Mouse (Mus musculus) v-Abl transformed pro-B cells (cell line): Measurements from ENCODE around the gene Col6a4.

Source experiments
- in situ Hi-C, 2 experiments: fragments of 400-800 bp; cut with MboI; formaldehyde crosslinking; loops; one replicate each; pipeline ENCODE4 v1.15.1; 2025; ENCODE audit not compliant: unreplicated experiment in 2 of 2

The Col6a4 gene

GRCm38 (mm10) chr9:105972031-105972430 lies 124.6 kb downstream of the Col6a4 start:
- in situ Hi-C loops: no loop called here

- in situ Hi-C loops: no loop called here
Observed at GRCm38 (mm10) chr9:105971351-105971894, 125.2 kb downstream of the Col6a4 start.

DNA sequence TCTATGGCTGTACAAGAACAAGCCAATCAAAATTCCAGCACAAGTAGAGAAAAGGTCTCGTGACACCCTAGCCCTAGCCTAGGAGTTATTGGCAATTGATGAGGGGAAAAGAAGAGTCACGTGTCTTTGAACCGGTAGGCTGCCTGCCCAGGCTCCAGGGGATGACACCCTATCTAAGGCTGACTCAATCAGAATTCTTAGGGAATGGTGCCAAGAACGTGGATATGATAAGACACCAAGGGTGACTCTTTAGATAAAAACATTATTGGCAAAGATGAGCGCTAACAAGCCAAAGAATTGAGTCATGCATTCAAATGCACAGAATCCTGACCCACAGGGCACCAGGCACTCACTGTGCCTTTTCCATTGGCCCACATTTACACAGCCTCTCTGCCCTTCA lies 125.7 kb downstream of the Col6a4 start:
- in situ Hi-C loops: no loop called here

- in situ Hi-C loops: no loop called here
Observed at GRCm38 (mm10) chr9:105967976-105968375, 128.6 kb downstream of the Col6a4 start.

DNA sequence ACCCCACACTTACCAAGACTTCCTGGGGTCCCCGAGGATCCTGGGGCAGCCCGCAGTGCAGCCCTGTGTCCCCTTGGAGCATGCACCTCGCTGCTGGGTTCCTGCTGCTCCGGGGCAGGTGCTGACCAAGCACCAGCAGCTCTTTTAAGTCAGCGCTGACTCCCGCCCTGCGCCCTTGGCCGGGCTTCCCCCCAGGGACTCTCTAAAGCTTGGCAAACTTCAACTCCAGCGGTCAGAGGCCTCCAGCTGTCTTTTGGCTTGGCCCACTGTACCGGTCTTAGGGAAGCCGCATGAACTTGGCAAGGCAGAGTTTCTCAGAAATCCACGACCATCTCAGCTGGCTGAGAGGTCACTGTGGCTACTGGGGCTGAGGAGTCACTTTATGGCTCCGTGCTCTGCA lies 136.1 kb downstream of the Col6a4 start, which contains the start of gene Col6a5:
Gene Col6a5 (minus strand): TSS at position 111 of the 400 bp plus-strand sequence.
- in situ Hi-C loops: no loop called here

DNA sequence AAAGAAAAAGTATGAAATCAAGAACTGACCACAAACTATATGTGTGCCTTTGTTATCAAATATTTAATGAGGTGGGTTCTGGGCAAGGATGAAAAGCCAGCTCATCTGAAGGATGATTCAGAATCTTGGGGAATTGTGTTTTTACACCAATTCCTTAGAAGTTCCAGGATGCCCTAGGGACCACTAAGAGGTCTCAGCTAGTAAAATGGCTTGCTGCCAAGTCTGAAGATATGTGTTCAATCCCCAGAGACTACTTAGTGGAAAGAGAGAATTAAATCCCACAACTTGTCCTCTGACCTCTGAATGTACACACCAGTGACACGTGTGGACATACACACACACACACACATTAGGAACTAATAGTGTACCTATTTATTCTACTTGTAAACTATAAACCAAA lies 137.5 kb downstream of the Col6a4 start:
- in situ Hi-C loops: no loop called here

- in situ Hi-C loops: no loop called here
Observed at GRCm38 (mm10) chr9:105949755-105950154, 146.8 kb downstream of the Col6a4 start.

DNA sequence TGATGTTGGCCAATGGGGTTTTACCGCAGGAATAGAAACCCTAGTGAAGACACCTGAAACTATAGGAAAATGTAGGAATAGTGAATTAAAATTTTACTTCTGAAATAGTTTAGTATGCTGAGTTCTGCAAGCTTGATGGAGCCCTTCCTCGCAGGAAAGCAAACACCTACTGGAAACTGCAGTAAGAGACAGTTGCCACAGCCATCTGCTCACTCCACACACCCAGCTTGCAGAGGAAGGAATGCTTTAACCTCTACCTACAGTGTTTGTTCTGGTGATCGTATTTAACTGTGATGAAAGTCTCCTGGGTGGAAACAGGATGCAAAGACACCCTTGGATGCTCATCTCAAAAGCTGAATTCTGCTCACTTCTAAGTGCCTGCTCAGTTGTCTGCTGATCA lies 149.0 kb downstream of the Col6a4 start:
- in situ Hi-C loops: no loop called here
